Mouse (Mus musculus) kidney, embryonic 15.5 days (tissue): Measurements from ENCODE around the gene Metrn. TPM values are rescaled to one million over a fixed set of nuclear protein-coding genes. Genes with fewer than 3 reads are reported as not detected.

Experiments used
- ATAC-seq: fragments of 200-750 bp; cut with Nextera tagmentation; replicated peaks from 2 replicates; pipeline ENCODE4 v1.8.0; 2017; ENCODE audit warnings: moderate TSS enrichment; ENCODE audit not compliant: low FRiP score
- H3K27ac ChIP-seq: fragments of 300-500 bp; sonication (generic); 2 replicates; pipeline ENCODE4 v1.5.1; 2015; ENCODE audit warnings: mild to moderate bottlenecking, inconsistent platforms
- H3K27me3 ChIP-seq: fragments of 300-500 bp; sonication (generic); 2 replicates; pipeline ENCODE4 v1.6.1; 2015; ENCODE audit warnings: inconsistent platforms
- H3K36me3 ChIP-seq: fragments of 300-500 bp; sonication (generic); 2 replicates; pipeline ENCODE4 v1.6.1; 2015; ENCODE audit warnings: inconsistent platforms
- H3K4me1 ChIP-seq: fragments of 300-500 bp; sonication (generic); 2 replicates; pipeline ENCODE4 v1.6.1; 2015; ENCODE audit warnings: inconsistent platforms
- H3K4me2 ChIP-seq: fragments of 300-500 bp; sonication (generic); 2 replicates; pipeline ENCODE4 v1.6.1; 2015; ENCODE audit warnings: moderate library complexity, mild to moderate bottlenecking, inconsistent platforms
- H3K4me3 ChIP-seq: fragments of 300-500 bp; sonication (generic); replicated peaks from 2 replicates; pipeline ENCODE4 v1.5.1; 2015; ENCODE audit warnings: mild to moderate bottlenecking, inconsistent platforms
- H3K9ac ChIP-seq: fragments of 300-500 bp; sonication (generic); 2 replicates; pipeline ENCODE4 v1.6.1; 2015; ENCODE audit warnings: mild to moderate bottlenecking, inconsistent platforms
- H3K9me3 ChIP-seq: fragments of 300-500 bp; sonication (generic); replicated peaks from 2 replicates; pipeline ENCODE4 v1.6.1; 2016; ENCODE audit warnings: inconsistent platforms
- WGBS: fragments of 180-500 bp; shearing (Covaris S2); methylation state at CpG from one replicate; pipeline ENCODE4 v1.1.7; 2015; ENCODE audit warnings: mixed read lengths; 5-methylcytosine and 5-hydroxymethylcytosine counted together
- microRNA-seq: library from miRNA; unstranded; fragments of <30 nt; microRNA quantifications from one replicate; pipeline ENCODE4, GENCODE M21; 2016
- polyA plus RNA-seq: library from polyadenylated mRNA; unstranded; fragments of >200 nt; fragmentation: Nextera tagmentation; extraction: Ambion mirVana; gene quantifications from 2 replicates; pipeline ENCODE4 v1.2.1, GENCODE M21; 2015

Gene Metrn
- polyA plus RNA-seq, 1 experiment from 2014 or later = 58.5 TPM

DNA sequence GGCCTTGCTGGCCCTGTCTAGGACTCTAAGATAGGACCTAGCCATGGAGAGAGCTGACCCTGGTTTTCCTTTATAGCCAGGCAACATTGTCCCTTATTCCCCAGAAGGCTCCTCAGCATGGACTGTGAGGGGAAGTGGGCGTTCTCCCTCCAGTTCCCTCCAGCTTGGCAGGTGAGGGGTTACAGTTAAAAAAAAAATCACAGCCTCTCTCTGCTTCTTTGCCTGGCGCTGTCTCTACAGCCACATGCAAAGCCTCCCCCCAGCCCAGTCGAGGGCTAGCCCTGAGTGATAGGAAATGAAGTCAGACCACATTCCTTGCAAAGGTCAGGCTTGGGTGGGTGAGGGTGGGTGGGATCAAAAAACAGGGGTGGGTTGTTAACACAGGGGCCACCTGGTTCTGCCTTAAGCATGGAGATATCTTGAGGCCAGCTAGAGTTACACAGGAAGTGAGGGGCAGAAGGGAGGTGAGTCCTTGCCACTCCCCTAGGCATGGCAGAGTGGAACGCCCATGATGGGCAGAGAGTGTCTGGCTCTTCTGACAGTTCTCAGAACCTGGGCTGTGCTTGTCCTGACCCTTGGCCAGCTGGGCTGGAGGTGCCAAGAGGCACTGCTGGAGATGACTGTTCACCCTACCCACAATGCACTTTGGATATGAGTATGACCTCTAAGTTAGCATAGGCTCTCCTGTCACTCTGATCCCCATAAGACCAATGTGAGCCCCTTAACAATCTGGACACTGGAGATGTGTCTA, 41.1 kb downstream of the Metrn start:
- Histone ChIP-seq H3K4me2 (no peak overlapping the region), H3K27me3 (no peaks in the 10 kb centered on the region), H3K36me3 (no peaks in the 10 kb centered on the region), H3K4me1 (peaks cover 25% of the 10 kb centered on the region), H3K27ac (no peak overlapping the region), H3K9ac (no peak overlapping the region), H3K4me3 (no peak overlapping the region), H3K9me3 (no peaks in the 10 kb centered on the region)
- WGBS = 22% methylated on average over 4 of the region's 4 CpGs
- ATAC-seq = 0 out of 2 replicates have a peak, but pooled peaks have one; percentile 49

DNA sequence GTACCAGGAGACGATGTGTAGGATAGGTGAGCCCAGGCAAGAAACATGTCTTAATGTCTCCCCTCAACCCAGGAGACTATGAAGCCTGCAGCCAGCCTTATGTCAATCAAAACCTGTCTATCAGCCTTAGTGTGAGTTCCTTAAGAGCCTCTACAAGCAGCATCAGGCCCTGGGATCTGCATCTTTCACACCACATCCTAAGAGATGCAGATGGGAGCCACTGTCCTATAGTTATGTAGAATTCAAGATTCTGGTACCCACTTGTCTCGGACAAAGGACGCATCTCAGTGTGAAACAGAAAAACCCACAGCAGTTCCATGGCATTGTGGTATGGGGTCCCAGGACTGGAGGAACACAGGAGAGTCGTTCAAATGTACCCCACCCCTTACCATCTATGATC, 41.9 kb downstream of the Metrn start:
- Histone ChIP-seq H3K27ac (no peak overlapping the region), H3K4me3 (no peak overlapping the region), H3K4me2 (no peak overlapping the region), H3K36me3 (no peaks in the 10 kb centered on the region), H3K9me3 (no peaks in the 10 kb centered on the region), H3K27me3 (no peaks in the 10 kb centered on the region), H3K9ac (no peak overlapping the region), H3K4me1 (peaks cover 25% of the 10 kb centered on the region)
- WGBS = 89% methylated on average over 4 of the region's 4 CpGs
- no peak for ATAC-seq

DNA sequence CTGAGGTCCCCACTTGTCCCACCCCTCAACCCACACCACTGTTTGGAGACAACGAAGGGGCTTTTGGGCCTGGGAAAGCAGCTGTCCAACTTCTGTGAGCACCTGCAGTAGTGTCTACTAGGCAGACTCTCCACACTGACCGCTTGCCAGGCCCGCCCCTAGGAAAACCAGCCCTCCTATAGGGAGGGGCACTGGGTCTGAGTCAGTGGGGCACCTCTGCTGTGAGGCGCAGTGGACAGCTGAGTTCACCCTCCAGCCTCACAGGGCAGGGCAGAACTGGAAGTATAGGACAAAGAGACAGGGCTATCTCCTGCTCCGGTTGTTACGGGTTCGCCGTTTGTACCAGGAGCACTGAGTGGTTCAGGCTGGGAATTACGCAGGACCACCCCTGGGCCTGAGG, 42.7 kb downstream of the Metrn start, which contains the start of gene Msln:
Msln (minus strand) TSS at position 138 of the 400 bp plus-strand sequence.
- peaks cover 25% of the 10 kb centered on the region for H3K4me1 ChIP-seq
- H3K27me3 ChIP-seq = no peaks in the 10 kb centered on the region
- H3K4me3 ChIP-seq = no peak within 1 kb of the TSS
- WGBS = 85% methylated on average over 9 of the region's 9 CpGs
- no peak within 1 kb of the TSS for H3K4me2 ChIP-seq
- no peak; the same call in 1 of the 2 replicates for ATAC-seq
- no peak within 1 kb of the TSS for H3K27ac ChIP-seq
- no peak within 1 kb of the TSS for H3K9ac ChIP-seq
- H3K9me3 ChIP-seq = no peaks in the 10 kb centered on the region
- H3K36me3 ChIP-seq = no peaks in the 10 kb centered on the region

DNA sequence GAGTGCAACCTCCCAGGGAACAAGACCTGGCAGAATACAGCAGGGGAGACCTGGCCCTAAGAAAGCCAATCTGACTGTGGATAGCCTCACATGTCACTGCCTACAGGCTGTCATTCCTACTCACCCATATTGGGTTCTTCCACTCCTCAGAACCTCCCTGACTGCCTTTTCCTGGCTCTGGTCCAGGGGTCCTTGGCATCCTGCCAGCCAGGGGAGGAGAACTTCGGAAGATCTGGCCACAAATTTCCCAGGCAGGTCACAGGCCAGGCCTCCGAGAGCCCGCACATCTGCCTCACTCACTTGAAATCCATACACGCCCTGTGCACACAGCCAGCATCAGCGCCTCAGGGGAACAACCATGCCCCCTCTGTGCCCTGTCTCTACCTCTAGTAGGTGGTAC, 45.5 kb downstream of the Metrn start:
- Histone ChIP-seq H3K4me1 (peaks cover 20% of the 10 kb centered on the region), H3K9ac (no peak overlapping the region), H3K36me3 (no peaks in the 10 kb centered on the region), H3K4me2 (no peak overlapping the region), H3K9me3 (no peaks in the 10 kb centered on the region), H3K4me3 (no peak overlapping the region), H3K27me3 (no peaks in the 10 kb centered on the region), H3K27ac (no peak overlapping the region)
- no peak for ATAC-seq
- 26% methylated on average over 5 of the region's 5 CpGs for WGBS

DNA sequence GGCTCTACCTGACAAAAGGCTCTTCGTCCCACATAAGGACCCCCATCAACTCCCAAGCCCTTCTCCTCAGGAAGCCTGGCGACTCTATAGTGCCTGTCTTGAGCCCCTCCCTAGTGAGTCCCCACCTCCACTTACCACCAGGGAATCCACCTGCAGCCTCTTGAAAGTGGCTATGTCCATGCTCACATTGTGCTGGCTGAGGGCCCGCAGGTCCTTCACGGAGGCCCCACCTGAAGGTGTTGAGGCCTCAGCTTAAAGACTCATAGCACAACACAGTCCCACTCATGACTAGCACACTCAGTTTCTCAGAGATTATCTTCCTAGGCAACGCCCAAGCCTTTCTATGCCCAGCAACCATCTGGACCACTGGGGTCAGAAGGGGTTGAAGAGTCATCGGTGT, 47.6 kb downstream of the Metrn start:
- no peak overlapping the region for H3K4me2 ChIP-seq
- WGBS = 83% methylated on average over 6 of the region's 6 CpGs
- peaks cover 7% of the 10 kb centered on the region for H3K4me1 ChIP-seq
- H3K4me3 ChIP-seq = no peak overlapping the region
- no peak for ATAC-seq
- H3K27me3 ChIP-seq = no peaks in the 10 kb centered on the region
- no peak overlapping the region for H3K9ac ChIP-seq
- H3K9me3 ChIP-seq = no peaks in the 10 kb centered on the region
- H3K36me3 ChIP-seq = no peaks in the 10 kb centered on the region
- H3K27ac ChIP-seq = no peak overlapping the region

DNA sequence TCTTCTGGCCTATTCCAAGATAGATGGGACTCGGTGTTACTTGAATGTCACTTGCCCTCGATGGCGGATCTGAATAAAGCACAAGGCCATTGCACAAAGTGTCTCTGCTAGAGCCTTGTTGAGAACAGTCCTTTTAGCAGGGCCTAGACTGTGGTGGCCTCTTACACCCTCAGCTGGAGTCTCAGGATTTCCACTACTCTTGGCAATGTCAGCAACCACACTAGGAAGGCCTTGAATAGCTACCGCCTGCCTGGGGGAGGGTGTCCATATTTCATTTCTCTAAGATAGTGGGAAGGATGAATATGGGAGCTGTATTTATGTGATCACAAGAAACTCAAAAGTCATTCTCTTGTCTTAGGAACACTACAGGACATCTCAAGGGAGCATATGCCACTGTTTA, 48.7 kb downstream of the Metrn start:
- Histone ChIP-seq H3K36me3 (no peaks in the 10 kb centered on the region), H3K27ac (no peak overlapping the region), H3K4me3 (no peak overlapping the region), H3K27me3 (no peaks in the 10 kb centered on the region), H3K9me3 (no peaks in the 10 kb centered on the region), H3K4me1 (peaks cover 7% of the 10 kb centered on the region), H3K9ac (no peak overlapping the region), H3K4me2 (no peak overlapping the region)
- 85% methylated on average over 4 of the region's 4 CpGs for WGBS
- no peak for ATAC-seq

DNA sequence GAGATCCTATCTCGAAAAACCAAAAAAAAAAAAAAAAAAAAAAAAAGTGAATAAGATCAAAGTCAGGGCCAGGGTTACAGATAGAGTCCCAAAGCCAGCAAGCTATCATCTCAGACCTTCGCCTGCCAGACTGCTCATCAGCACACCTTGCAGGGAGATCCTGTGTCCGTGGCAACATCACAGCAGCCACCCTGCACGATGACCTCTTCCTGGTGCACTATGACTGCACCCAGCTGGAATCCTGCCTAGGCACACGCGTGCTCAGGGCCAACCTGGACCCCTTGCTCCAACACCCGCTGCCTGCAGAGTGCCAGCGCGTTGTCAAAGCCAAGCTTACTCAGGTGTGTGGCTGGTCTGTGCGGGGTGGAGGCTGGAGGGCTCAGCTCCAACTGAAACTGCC, 52.6 kb downstream of the Metrn start:
- no peak overlapping the region for H3K27ac ChIP-seq
- WGBS = 80% methylated on average over 10 of the region's 10 CpGs

DNA sequence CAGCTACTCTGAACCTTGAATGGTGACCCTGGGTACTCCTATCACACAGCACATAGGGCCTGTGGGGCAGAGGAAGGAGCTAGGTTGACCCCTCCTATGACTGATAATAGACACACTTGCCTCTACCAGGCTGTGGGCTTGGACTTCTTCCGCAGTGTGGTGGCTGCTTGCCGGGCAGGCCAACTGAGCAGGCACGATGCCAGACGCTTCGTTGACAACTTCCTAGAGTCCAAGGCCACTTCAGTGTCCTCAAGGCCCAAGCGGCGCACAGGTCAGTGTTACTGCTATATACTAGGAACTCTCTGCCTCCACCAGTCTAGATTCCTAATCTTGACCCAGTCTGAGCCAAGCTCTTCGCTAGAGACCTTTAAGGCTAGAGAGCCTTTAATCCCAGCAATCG, 53.1 kb downstream of the Metrn start:
- no peaks in the 10 kb centered on the region for H3K4me1 ChIP-seq
- no peak overlapping the region for H3K4me3 ChIP-seq
- no peak overlapping the region for H3K27ac ChIP-seq
- no peak overlapping the region for H3K9ac ChIP-seq
- no peaks in the 10 kb centered on the region for H3K27me3 ChIP-seq
- H3K4me2 ChIP-seq = no peak overlapping the region
- 90% methylated on average over 9 of the region's 9 CpGs for WGBS
- no peak for ATAC-seq
- H3K36me3 ChIP-seq = no peaks in the 10 kb centered on the region
- no peaks in the 10 kb centered on the region for H3K9me3 ChIP-seq

More for the DNA sequence above, 52.6 kb downstream of the Metrn start:
- Histone ChIP-seq H3K4me3 (no peak overlapping the region), H3K27me3 (no peaks in the 10 kb centered on the region), H3K4me2 (no peak overlapping the region), H3K4me1 (no peaks in the 10 kb centered on the region), H3K36me3 (no peaks in the 10 kb centered on the region), H3K9me3 (no peaks in the 10 kb centered on the region), H3K9ac (no peak overlapping the region)
- ATAC-seq = no peak

Small RNA genes within 50 kb of the gene (microRNA-seq; reads per million reads assigned to microRNA genes)
- gene Gm25083 (not detected), gene Mir3082 (not detected), gene Mir6966 (not detected)

Other genes starting within 250 kb of the Metrn start
- gene Sox8, start 226.4 kb downstream of the Metrn start, polyA plus RNA-seq = 5.1 and 5.9 TPM in 2 replicates
- 30.9 and 32.1 TPM in 2 replicates for gene Lmf1, start 218.1 kb downstream of the Metrn start, polyA plus RNA-seq
- 0.99 and 1.1 TPM in 2 replicates for gene Gng13, start 80.0 kb downstream of the Metrn start, polyA plus RNA-seq
- 31.0 and 38.4 TPM in 2 replicates for gene Chtf18, start 69.7 kb downstream of the Metrn start, polyA plus RNA-seq
- 19.3 and 20.7 TPM in 2 replicates for gene Rpusd1, start 69.5 kb downstream of the Metrn start, polyA plus RNA-seq
- 0.08 TPM in 1 of 2 replicates, not detected in the other for gene Mslnl, start 61.1 kb downstream of the Metrn start, polyA plus RNA-seq
- gene Msln, start 42.8 kb downstream of the Metrn start, polyA plus RNA-seq = 5.6 and 6.3 TPM in 2 replicates
- 30.6 and 31.8 TPM in 2 replicates for gene Narfl, start 23.4 kb downstream of the Metrn start, polyA plus RNA-seq
- gene Haghl, start 11.5 kb downstream of the Metrn start, polyA plus RNA-seq = 63.0 and 74.8 TPM in 2 replicates
- gene Ccdc78, start 10.6 kb downstream of the Metrn start, polyA plus RNA-seq = 0.23 and 0.29 TPM in 2 replicates
- 91.7 and 101 TPM in 2 replicates for gene Fam173a, start 4.2 kb downstream of the Metrn start, polyA plus RNA-seq
- gene AC134908.4, start 1.5 kb downstream of the Metrn start, polyA plus RNA-seq = not detected in 2 replicates
- 1.5 and 2.2 TPM in 2 replicates for gene Fbxl16, start 11.9 kb upstream of the Metrn start, polyA plus RNA-seq
- gene Wdr24, start 26.5 kb upstream of the Metrn start, polyA plus RNA-seq = 28.1 and 31.8 TPM in 2 replicates
- 56.2 and 61.4 TPM in 2 replicates for gene Jmjd8, start 31.7 kb upstream of the Metrn start, polyA plus RNA-seq
- gene Stub1, start 36.3 kb upstream of the Metrn start, polyA plus RNA-seq = 336 and 362 TPM in 2 replicates
- gene Rhbdl1, start 40.2 kb upstream of the Metrn start, polyA plus RNA-seq = 2.8 and 3.8 TPM in 2 replicates
- gene Gm20683, start 44.6 kb upstream of the Metrn start, polyA plus RNA-seq = 1.8 and 3.0 TPM in 2 replicates
- gene Rhot2, start 47.7 kb upstream of the Metrn start, polyA plus RNA-seq = 26.8 and 29.0 TPM in 2 replicates
- 31.2 and 35.6 TPM in 2 replicates for gene Wdr90, start 64.4 kb upstream of the Metrn start, polyA plus RNA-seq
- 54.9 and 55.1 TPM in 2 replicates for gene Mcrip2, start 71.6 kb upstream of the Metrn start, polyA plus RNA-seq
- gene Mettl26, start 77.9 kb upstream of the Metrn start, polyA plus RNA-seq = 78.7 and 81.5 TPM in 2 replicates
- 0.49 and 0.56 TPM in 2 replicates for gene Wfikkn1, start 83.7 kb upstream of the Metrn start, polyA plus RNA-seq
- 27.8 and 30.9 TPM in 2 replicates for gene Rab40c, start 122.6 kb upstream of the Metrn start, polyA plus RNA-seq
- gene Pigq, start 147.8 kb upstream of the Metrn start, polyA plus RNA-seq = 72.2 and 76.4 TPM in 2 replicates
- gene Nhlrc4, start 147.8 kb upstream of the Metrn start, polyA plus RNA-seq = 1.5 TPM in 2 replicates
- gene A930017K11Rik, start 155.4 kb upstream of the Metrn start, polyA plus RNA-seq = 5.4 and 5.7 TPM in 2 replicates
- gene Capn15, start 188.7 kb upstream of the Metrn start, polyA plus RNA-seq = 22.7 and 31.6 TPM in 2 replicates